Mouse (Mus musculus) ES-E14 (cell line): ENCODE measurements around the gene Nfkbil1. TPM values are rescaled to one million over a fixed set of nuclear protein-coding genes. Genes with fewer than 3 reads are reported as not detected.

ENCODE experiments used
- DNase-seq: peaks from one replicate; pipeline ENCODE4 v3.0.0-alpha.2; 2013; ENCODE audit warnings: low read depth, low spot score
- H3K27ac ChIP-seq: 2 replicates; pipeline ENCODE4 v1.5.1; 2012; ENCODE audit warnings: low read depth, mild to moderate bottlenecking, low read length, moderate library complexity, mixed read lengths; ENCODE audit not compliant: poor library complexity, insufficient read depth, severe bottlenecking
- H3K36me3 ChIP-seq: 2 replicates; pipeline ENCODE4 v1.6.1; 2012; ENCODE audit warnings: mild to moderate bottlenecking, low read length, moderate library complexity, mixed read lengths; ENCODE audit not compliant: control insufficient read depth, poor library complexity, insufficient read depth, severe bottlenecking
- H3K4me1 ChIP-seq, 2 experiments: fragments of 150-350 bp in 1 of 2; sonication (generic) in 1 of 2; 2 replicates each; pipeline ENCODE4 v1.6.1; 2012; ENCODE audit warnings: low read length in 2 of 2, mild to moderate bottlenecking in 1 of 2, mixed read lengths in 1 of 2; ENCODE audit not compliant: control insufficient read depth in 2 of 2, insufficient read depth in 2 of 2, poor library complexity in 1 of 2
- H3K4me3 ChIP-seq, 2 experiments: fragments of 150-350 bp in 1 of 2; sonication (generic) in 1 of 2; 2 replicates each; pipeline ENCODE4 v1.5.1; 2012; ENCODE audit warnings: low read length in 2 of 2, low read depth in 1 of 2, mild to moderate bottlenecking in 1 of 2, mixed read lengths in 1 of 2; ENCODE audit not compliant: insufficient read depth in 1 of 2, poor library complexity in 1 of 2, severe bottlenecking in 1 of 2
- H3K9ac ChIP-seq: 2 replicates; pipeline ENCODE4 v1.6.1; 2012; ENCODE audit warnings: low read depth, mild to moderate bottlenecking, low read length, mixed read lengths; ENCODE audit not compliant: poor library complexity, insufficient read depth, severe bottlenecking
- H3K9me3 ChIP-seq: fragments of 150-350 bp; sonication (generic); 2 replicates; pipeline ENCODE4 v1.6.1; 2012; ENCODE audit warnings: low read depth, mild to moderate bottlenecking, low read length; ENCODE audit not compliant: control insufficient read depth, insufficient read depth
- CHD2 ChIP-seq: IDR thresholded peaks from 2 replicates; pipeline ENCODE4 v1.6.1; 2014; ENCODE audit warnings: mild to moderate bottlenecking, low read depth, low read length, inconsistent platforms
- HCFC1 ChIP-seq: IDR thresholded peaks from 2 replicates; pipeline ENCODE4 v1.6.1; 2012; ENCODE audit warnings: low read length, inconsistent platforms, borderline replicate concordance; ENCODE audit not compliant: insufficient read depth
- MAFK ChIP-seq: IDR thresholded peaks from 2 replicates; pipeline ENCODE4 v1.6.1; 2014; ENCODE audit warnings: mild to moderate bottlenecking, low read depth, low read length, inconsistent platforms; ENCODE audit not compliant: insufficient read depth
- ZC3H11A ChIP-seq: IDR thresholded peaks from 2 replicates; pipeline ENCODE4 v1.6.1; 2012; ENCODE audit warnings: low read depth, mild to moderate bottlenecking, inconsistent platforms, low read length, borderline replicate concordance
- ZNF384 ChIP-seq: IDR thresholded peaks from 2 replicates; pipeline ENCODE4 v1.6.1; 2012; ENCODE audit warnings: low read depth, low read length, inconsistent platforms
- in situ Hi-C, 2 experiments: fragments of 600-800 bp; cut with MboI; formaldehyde crosslinking; loops; one replicate each; pipeline ENCODE4 v1.15.1; 2025; ENCODE audit warnings: low sequenced_read_pairs in 2 of 2, inconsistent platforms in 1 of 2; ENCODE audit not compliant: unreplicated experiment in 2 of 2
- total RNA-seq: library from RNA; depleted of rRNA; stranded (reverse); fragments of 300-350 nt; gene quantifications from 2 replicates; pipeline ENCODE4 v1.2.3, GENCODE M21; 2012

The Nfkbil1 gene
- total RNA-seq, 1 experiment: 6.1 TPM

- H3K9me3 ChIP-seq: no peaks in the 10 kb centered on the region
- H3K4me3 ChIP-seq: no peak overlapping the region
- no peak overlapping the region for H3K9ac ChIP-seq
- in situ Hi-C loops: no loop called here
- DNase-seq: no peak
- no peak overlapping the region for H3K27ac ChIP-seq
- TF ChIP-seq ZNF384 (no peak), HCFC1 (no peak), CHD2 (no peak), ZC3H11A (no peak), MAFK (no peak)
- no peaks in the 10 kb centered on the region for H3K36me3 ChIP-seq
- H3K4me1 ChIP-seq: no peaks in the 10 kb centered on the region
These were observed 22.5 kb downstream of the Nfkbil1 start for GRCm38 (mm10) chr17:35213071-35213470.

- Histone ChIP-seq H3K36me3 (no peaks in the 10 kb centered on the region), H3K4me1 (no peaks in the 10 kb centered on the region), H3K4me3 (no peak overlapping the region), H3K9me3 (no peaks in the 10 kb centered on the region), H3K27ac (no peak overlapping the region), H3K9ac (no peak overlapping the region)
- no peak for DNase-seq
- in situ Hi-C loops: no loop called here
- no peak for TF ChIP-seq CHD2
- TF ChIP-seq MAFK: no peak
- TF ChIP-seq ZNF384: no peak
- no peak for TF ChIP-seq HCFC1
- TF ChIP-seq ZC3H11A: no peak
These were observed 25.0 kb downstream of the Nfkbil1 start for GRCm38 (mm10) chr17:35210593-35210992.

DNA sequence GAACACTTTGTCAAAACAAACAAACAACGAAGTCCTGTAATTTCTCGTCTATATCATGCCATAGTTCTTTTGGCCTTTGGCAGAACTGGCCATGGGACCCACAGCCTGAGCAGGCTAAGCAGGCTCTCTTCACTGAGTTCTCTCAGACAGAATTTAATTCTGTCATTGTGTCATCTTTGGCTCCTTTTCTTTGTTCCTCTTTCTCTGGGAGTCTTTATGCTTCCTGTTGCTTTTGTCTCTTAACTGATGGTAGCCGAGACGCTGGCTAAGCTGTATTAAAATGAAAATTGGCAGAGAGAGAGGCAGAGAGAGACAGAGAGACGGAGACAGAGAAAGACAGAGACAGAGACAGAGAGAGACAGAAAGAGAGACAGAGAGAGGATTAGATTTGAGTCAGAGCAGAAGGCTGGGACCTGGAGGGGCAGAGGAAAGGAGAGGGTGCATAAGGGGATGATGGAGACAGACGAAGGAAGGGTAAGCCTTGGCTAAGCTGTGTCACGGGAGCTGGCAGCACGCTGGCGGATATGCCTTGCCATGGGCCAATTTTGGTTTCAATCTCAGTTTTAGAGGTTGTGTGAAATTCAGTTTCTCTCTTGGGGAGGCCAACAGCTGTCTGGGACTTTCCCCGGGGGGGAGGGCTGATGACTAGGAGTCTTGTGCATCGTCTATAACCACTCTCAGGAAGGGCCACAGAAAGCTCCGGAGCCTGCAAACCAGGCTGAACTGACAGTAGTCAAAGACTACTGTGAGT, 25.6 kb downstream of the Nfkbil1 start:
- Histone ChIP-seq H3K9ac (no peak overlapping the region), H3K4me3 (no peak overlapping the region), H3K9me3 (no peaks in the 10 kb centered on the region), H3K27ac (no peak overlapping the region), H3K36me3 (no peaks in the 10 kb centered on the region), H3K4me1 (no peaks in the 10 kb centered on the region)
- no peak for DNase-seq
- in situ Hi-C loops: no loop called here
- TF ChIP-seq MAFK (no peak), HCFC1 (no peak), ZC3H11A (no peak), ZNF384 (no peak), CHD2 (no peak)

DNA sequence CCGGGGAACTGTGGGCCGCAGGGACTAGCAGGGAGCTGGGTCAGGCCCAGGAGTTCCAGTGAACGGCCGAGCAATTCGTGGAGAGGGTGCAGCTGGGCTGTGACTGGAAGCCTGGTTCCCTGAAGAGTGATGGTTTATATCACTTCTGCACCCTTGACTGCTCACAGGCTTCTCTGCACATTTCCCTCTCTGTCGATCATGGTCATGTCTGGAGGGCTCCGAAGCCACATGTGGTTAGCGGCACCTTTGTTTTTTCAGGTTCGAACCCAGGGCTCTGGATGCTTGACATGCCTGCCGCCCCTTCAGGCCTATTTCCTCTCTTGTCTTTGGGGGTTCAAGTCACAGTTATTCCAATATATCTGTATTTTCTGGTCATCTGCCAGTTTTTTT, 30.2 kb downstream of the Nfkbil1 start:
- no peak overlapping the region for H3K27ac ChIP-seq
- H3K4me3 ChIP-seq: peak overlapping the region; percentile 20 to 54; a peak in 3 of 4 replicates
- in situ Hi-C loops: no loop called here
- DNase-seq: no peak
- no peak for TF ChIP-seq MAFK
- peak; percentile 44; the same call in 1 of the 2 replicates for TF ChIP-seq ZNF384
- no peaks in the 10 kb centered on the region for H3K9me3 ChIP-seq
- no peaks in the 10 kb centered on the region for H3K4me1 ChIP-seq
- H3K36me3 ChIP-seq: no peaks in the 10 kb centered on the region
- H3K9ac ChIP-seq: no peak overlapping the region
